In genomic region chr19:39463923-39464322, GRCm38 (mm10) we compare ENCODE assay signal across 25 mouse cellular contexts. TPM values are rescaled to one million over a fixed set of nuclear protein-coding genes. Genes with fewer than 3 reads are reported as not detected.
"Had no signal": no experiment of that assay in that cellular context is flagged by ENCODE, and none has a peak within 500 bp of the region (broad histone marks: within the 10 kb centered on the region; RNA-seq: fewer than 3 reads in every experiment).

No protein-coding gene starts in this region.

- H3K27me3 ChIP-seq: neural tube, embryonic 13.5 days; neural tube, embryonic 15.5 days; stomach, embryonic 15.5 days had no signal

- H3K9ac ChIP-seq: neural tube, embryonic 13.5 days; neural tube, embryonic 15.5 days; stomach, embryonic 15.5 days had no signal

- H3K27ac ChIP-seq: neural tube, embryonic 13.5 days; neural tube, embryonic 15.5 days; stomach, embryonic 15.5 days; stomach, postnatal 0 days had no signal

- H3K4me3 ChIP-seq: neural tube, embryonic 13.5 days; neural tube, embryonic 15.5 days; stomach, embryonic 15.5 days had no signal

- H3K36me3 ChIP-seq: neural tube, embryonic 13.5 days; neural tube, embryonic 15.5 days; stomach, embryonic 15.5 days had no signal

- DNase-seq: retina, postnatal 1 day; right cerebral cortex, adult 18-20 months; right cerebral cortex, postnatal 14 days; right cerebral cortex, postnatal 25 days; right cerebral cortex, postnatal 4 days; spleen, adult 18-20 months; thymus, adult 18-20 months; thymus, adult 2 months; thymus, postnatal 14 days; thymus, postnatal 25 days; thymus, postnatal 36 days; thymus, postnatal 4 days had no signal

- H3K4me1 ChIP-seq: neural tube, embryonic 13.5 days; neural tube, embryonic 15.5 days; stomach, embryonic 15.5 days had no signal

RNA-seq across cellular contexts. Expression of gene Cyp2c38, which starts 1.0 kb away (rescaled TPM):
- total RNA-seq: neutrophil, adult 5-6 weeks had no signal
- polyA plus RNA-seq: neural tube, embryonic 13.5 days; neural tube, embryonic 14.5 days; neural tube, embryonic 15.5 days; spleen, adult 2 months; stomach, embryonic 14.5 days; stomach, embryonic 15.5 days; stomach, embryonic 16.5 days; stomach, postnatal 0 days; testis, adult 2 months; thymus, adult 2 months; thymus, postnatal 0 days; urinary bladder, adult 2 months had no signal

RNA-seq across cellular contexts. Expression of gene Cyp2c39, which starts 46.7 kb away (rescaled TPM):
- total RNA-seq: neutrophil, adult 5-6 weeks had no signal
- polyA plus RNA-seq: neural tube, embryonic 13.5 days; neural tube, embryonic 14.5 days; neural tube, embryonic 15.5 days; small intestine, adult 2 months; spleen, adult 2 months; stomach, embryonic 14.5 days; stomach, embryonic 15.5 days; stomach, embryonic 16.5 days; stomach, postnatal 0 days; testis, adult 2 months; thymus, postnatal 0 days; urinary bladder, adult 2 months had no signal
